Comparison of ENCODE assay signal across 30 mouse cellular contexts in genomic region chr3:76620044-76620443, GRCm38 (mm10).
"Had no signal": no experiment of that assay in that cellular context is flagged by ENCODE, and none has a peak within 500 bp of the region (broad histone marks: within the 10 kb centered on the region; RNA-seq: fewer than 3 reads in every experiment).

No protein-coding gene starts in this region.

- H3K4me1 ChIP-seq: limb, embryonic 10.5 days; limb, embryonic 12.5 days; limb, embryonic 13.5 days; limb, embryonic 15.5 days; liver, embryonic 13.5 days; liver, embryonic 15.5 days; lung, embryonic 15.5 days; megakaryocyte, embryonic 14.5 days; midbrain, embryonic 10.5 days; midbrain, embryonic 12.5 days; midbrain, embryonic 13.5 days; midbrain, embryonic 15.5 days; neural tube, embryonic 12.5 days had no signal

- H3K36me3 ChIP-seq: limb, embryonic 10.5 days; limb, embryonic 12.5 days; limb, embryonic 13.5 days; limb, embryonic 15.5 days; liver, embryonic 13.5 days; liver, embryonic 15.5 days; lung, embryonic 15.5 days; midbrain, embryonic 10.5 days; midbrain, embryonic 12.5 days; midbrain, embryonic 13.5 days; midbrain, embryonic 15.5 days; neural tube, embryonic 12.5 days had no signal

- H3K4me3 ChIP-seq: left cerebral cortex, adult 2 months; limb, embryonic 10.5 days; limb, embryonic 12.5 days; limb, embryonic 13.5 days; limb, embryonic 15.5 days; liver, embryonic 13.5 days; liver, embryonic 15.5 days; lung, embryonic 15.5 days; megakaryocyte, embryonic 14.5 days; midbrain, embryonic 10.5 days; midbrain, embryonic 12.5 days; midbrain, embryonic 13.5 days; midbrain, embryonic 15.5 days; myocyte; neural tube, embryonic 12.5 days had no signal

- H3K9me3 ChIP-seq: limb, embryonic 10.5 days; limb, embryonic 12.5 days; limb, embryonic 13.5 days; limb, embryonic 15.5 days; liver, embryonic 13.5 days; liver, embryonic 15.5 days; lung, embryonic 15.5 days; megakaryocyte, embryonic 14.5 days; midbrain, embryonic 10.5 days; midbrain, embryonic 12.5 days; midbrain, embryonic 13.5 days; midbrain, embryonic 15.5 days; neural tube, embryonic 12.5 days had no signal

- H3K27ac ChIP-seq: left cerebral cortex, adult 2 months; limb, embryonic 10.5 days; limb, embryonic 12.5 days; limb, embryonic 13.5 days; limb, embryonic 15.5 days; liver, embryonic 13.5 days; liver, embryonic 14.5 days; liver, embryonic 15.5 days; lung, embryonic 15.5 days; macrophage; midbrain, embryonic 10.5 days; midbrain, embryonic 12.5 days; midbrain, embryonic 13.5 days; midbrain, embryonic 15.5 days; neural tube, embryonic 12.5 days had no signal

- DNase-seq: left cerebral cortex, postnatal 4 days; liver, embryonic 13.5 days; lung, adult 18-20 months; lung, adult 2 months; lung, embryonic 14.5 days; lung, postnatal 10 days; lung, postnatal 14 days; lung, postnatal 36 days; lung, postnatal 4 days; midbrain, embryonic 14.5 days had no signal

- H3K4me2 ChIP-seq: limb, embryonic 12.5 days; limb, embryonic 13.5 days; limb, embryonic 15.5 days; liver, embryonic 11.5 days; liver, embryonic 13.5 days; liver, embryonic 15.5 days; lung, embryonic 14.5 days; lung, embryonic 15.5 days; midbrain, embryonic 11.5 days; midbrain, embryonic 12.5 days; midbrain, embryonic 13.5 days; midbrain, embryonic 15.5 days; neural tube, embryonic 12.5 days had no signal

- ATAC-seq: lung, postnatal 0 days; midbrain, embryonic 13.5 days; midbrain, embryonic 15.5 days; midbrain, embryonic 16.5 days had no signal

- H3K27me3 ChIP-seq: limb, embryonic 12.5 days; limb, embryonic 13.5 days; limb, embryonic 15.5 days; liver, embryonic 13.5 days; liver, embryonic 15.5 days; lung, embryonic 15.5 days; megakaryocyte, embryonic 14.5 days; midbrain, embryonic 12.5 days; midbrain, embryonic 13.5 days; midbrain, embryonic 15.5 days; neural tube, embryonic 12.5 days had no signal

- H3K9ac ChIP-seq: limb, embryonic 12.5 days; limb, embryonic 13.5 days; limb, embryonic 15.5 days; liver, embryonic 13.5 days; liver, embryonic 14.5 days; liver, embryonic 15.5 days; lung, embryonic 14.5 days; lung, embryonic 15.5 days; midbrain, embryonic 12.5 days; midbrain, embryonic 13.5 days; midbrain, embryonic 15.5 days; neural tube, embryonic 12.5 days had no signal
